In the genomic region with DNA sequence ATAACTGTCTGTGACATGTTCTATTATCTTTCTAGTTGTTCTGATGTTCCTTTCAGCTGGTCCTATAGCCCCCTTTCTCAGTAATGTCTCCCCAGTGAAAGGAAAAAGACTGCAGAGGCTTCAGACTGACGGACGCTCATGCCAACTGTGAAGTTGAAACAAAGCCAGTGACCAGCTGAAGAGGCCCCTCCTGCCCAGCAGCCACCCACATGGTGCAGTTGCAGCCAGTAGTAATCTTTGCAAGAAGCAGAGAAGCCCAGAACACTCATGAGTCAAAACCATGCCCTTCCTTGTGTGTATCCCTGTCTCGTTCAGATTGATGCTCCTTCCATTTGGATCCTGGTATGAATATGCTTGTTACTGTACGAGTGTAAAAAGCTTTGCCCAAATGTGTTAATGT, we compare ENCODE assay signal across 14 mouse cellular contexts.
A peak's percentile ranks its signal among the peaks of the same experiment; 100 is the strongest.
DNase-seq lines count a peak whose midpoint lies in the region; ATAC-seq and TF ChIP-seq lines count a peak whose summit lies in the region.
"Had no signal": no experiment of that assay in that cellular context is flagged by ENCODE, and none has a peak within 500 bp of the region (broad histone marks: within the 10 kb centered on the region; RNA-seq: fewer than 3 reads in every experiment).

No protein-coding gene starts in this region.

- H3K27me3 ChIP-seq in hindbrain, postnatal 0 days (ENCODE audit: insufficient read depth, low read length): no peaks in the 10 kb centered on the region
- H3K27me3 ChIP-seq: liver, embryonic 12.5 days; Patski had no signal

- no peak for TF ChIP-seq CTCF in layer of hippocampus, adult 2 months (conservative IDR thresholded peaks at IDR 0.05)
- TF ChIP-seq CTCF in hindbrain, postnatal 0 days (IDR thresholded peaks at IDR 0.05; ENCODE audit: low read depth): no peak

- peak; percentile 49 to 58 for DNase-seq in cerebellum, postnatal 14 days
- no peak for DNase-seq in cerebellum, adult 18-20 months
- peak in 1 of 2 experiments; percentile 37 for DNase-seq in layer of hippocampus, adult 2 months (ENCODE audit: low spot score in 2 of 2)
- DNase-seq in layer of hippocampus, adult 9-10 months (ENCODE audit: low spot score): no peak
- DNase-seq in brain, adult 2 months (ENCODE audit: low read depth, low spot score): peak; percentile 77
- DNase-seq in hindbrain, postnatal 0 days (ENCODE audit: low spot score): peak; percentile 79
- no peak for DNase-seq in Muller cell, postnatal 12 days (ENCODE audit: inconsistent ontology term)
- no peak for DNase-seq in frontal cortex, postnatal 14 days (ENCODE audit: low spot score in 2 of 2)
- DNase-seq: B cell, adult 2 months; right cerebral cortex, postnatal 14 days had no signal

- H3K27ac ChIP-seq in layer of hippocampus, adult 2 months: peak overlapping the region; percentile 21; the same call in 1 of the 2 replicates
- peak overlapping the region; percentile 52 for H3K27ac ChIP-seq in hindbrain, postnatal 0 days
- H3K27ac ChIP-seq: heart, embryonic 10.5 days; liver, embryonic 12.5 days; stomach, postnatal 0 days had no signal

- peaks cover 12% of the 10 kb centered on the region; the same call in 1 of the 2 replicates for H3K36me3 ChIP-seq in hindbrain, postnatal 0 days (ENCODE audit: insufficient read depth, low read length)

- 15% methylated on average over 4 of the region's 4 CpGs for WGBS in hindbrain, postnatal 0 days

- no peak overlapping the region for H3K4me3 ChIP-seq in layer of hippocampus, adult 2 months
- no peak overlapping the region for H3K4me3 ChIP-seq in hindbrain, postnatal 0 days (ENCODE audit: low read length)
- H3K4me3 ChIP-seq: heart, embryonic 10.5 days; liver, embryonic 12.5 days had no signal

- H3K4me1 ChIP-seq in hindbrain, postnatal 0 days (ENCODE audit: insufficient read depth, low read length): peaks cover 36% of the 10 kb centered on the region
- H3K4me1 ChIP-seq: liver, embryonic 12.5 days had no signal

- no peaks in the 10 kb centered on the region for H3K9me3 ChIP-seq in hindbrain, postnatal 0 days (ENCODE audit: low read length)
- H3K9me3 ChIP-seq: heart, embryonic 10.5 days; liver, embryonic 12.5 days had no signal

- ATAC-seq in hindbrain, postnatal 0 days: peak; percentile 68
- ATAC-seq: liver, embryonic 12.5 days; Patski had no signal

- H3K4me2 ChIP-seq in hindbrain, postnatal 0 days (ENCODE audit: low read depth, low read length): 0 out of 2 replicates have a peak overlapping the region, but pooled peaks have one; percentile 56
- H3K4me2 ChIP-seq: liver, embryonic 12.5 days had no signal

- no peak overlapping the region for H3K9ac ChIP-seq in hindbrain, postnatal 0 days (replicated peaks; ENCODE audit: low read length)
- H3K9ac ChIP-seq: liver, embryonic 12.5 days had no signal

Comparison
In these comparisons a context has a peak if more than half of its experiments do, and no peak if none do; other contexts are left out.
1. DNase-seq: peak in cerebellum, postnatal 14 days (2 of 2), brain, adult 2 months (single experiment) and hindbrain, postnatal 0 days (single experiment); none in cerebellum, adult 18-20 months (0 of 2), layer of hippocampus, adult 9-10 months (single experiment), Muller cell, postnatal 12 days (single experiment) and frontal cortex, postnatal 14 days (0 of 2).